Mouse (Mus musculus) erythroblast, embryonic 14.5 days (primary cell): ENCODE measurements around the gene Ank3.

ENCODE experiments used
- GATA1 ChIP-seq: IDR thresholded peaks from 2 replicates; pipeline ENCODE4 v1.6.1; 2012; ENCODE audit warnings: low read length, inconsistent platforms, mixed read lengths
- TAL1 ChIP-seq: IDR thresholded peaks from 3 replicates; pipeline ENCODE4 v1.6.1; 2012; ENCODE audit warnings: low read length, inconsistent platforms, mixed read lengths

GRCm38 (mm10) chr10:70071334-70071733 is 672.8 kb downstream of the Ank3 start:
- no peak for TF ChIP-seq GATA1
- TF ChIP-seq TAL1 = no peak
